Mouse (Mus musculus) midbrain, embryonic 16.5 days (tissue): ENCODE data around the gene Btg4. TPM values are rescaled to one million over a fixed set of nuclear protein-coding genes. Genes with fewer than 3 reads are reported as not detected.

Experiments used
- ATAC-seq: fragments of 200-750 bp; cut with Nextera tagmentation; 2 replicates; pipeline ENCODE4 v1.8.0; 2017; ENCODE audit warnings: moderate TSS enrichment
- H3K27ac ChIP-seq: fragments of 300-500 bp; sonication (generic); 2 replicates; pipeline ENCODE4 v1.5.1; 2014; ENCODE audit warnings: mild to moderate bottlenecking, low read length, mixed read lengths
- H3K27me3 ChIP-seq: fragments of 300-500 bp; sonication (generic); 2 replicates; pipeline ENCODE4 v1.6.1; 2014; ENCODE audit warnings: low read depth, low read length, mixed read lengths; ENCODE audit not compliant: control insufficient read depth, insufficient read depth
- H3K36me3 ChIP-seq: fragments of 300-500 bp; sonication (generic); 2 replicates; pipeline ENCODE4 v1.6.1; 2014; ENCODE audit warnings: mild to moderate bottlenecking, low read length, moderate library complexity, mixed read lengths; ENCODE audit not compliant: control insufficient read depth, insufficient read depth
- H3K4me1 ChIP-seq: fragments of 300-500 bp; sonication (generic); 2 replicates; pipeline ENCODE4 v1.6.1; 2014; ENCODE audit warnings: mild to moderate bottlenecking, low read length, mixed read lengths; ENCODE audit not compliant: control insufficient read depth, insufficient read depth
- H3K4me2 ChIP-seq: fragments of 300-500 bp; sonication (generic); 2 replicates; pipeline ENCODE4 v1.6.1; 2014; ENCODE audit warnings: mild to moderate bottlenecking, low read length, mixed read lengths
- H3K4me3 ChIP-seq: fragments of 300-500 bp; sonication (generic); 2 replicates; pipeline ENCODE4 v1.5.1; 2014; ENCODE audit warnings: low read depth, mild to moderate bottlenecking, low read length, moderate library complexity, mixed read lengths
- H3K9ac ChIP-seq: fragments of 300-500 bp; sonication (generic); 2 replicates; pipeline ENCODE4 v1.6.1; 2014; ENCODE audit warnings: low read depth, low read length, mixed read lengths
- H3K9me3 ChIP-seq: fragments of 300-500 bp; sonication (generic); replicated peaks from 2 replicates; pipeline ENCODE4 v1.6.1; 2014; ENCODE audit warnings: mild to moderate bottlenecking, low read length, mixed read lengths; ENCODE audit not compliant: control insufficient read depth, poor library complexity, severe bottlenecking
- WGBS: fragments of 180-500 bp; shearing (Covaris S2); extraction: QIAGEN DNeasy Blood & Tissue Kit; methylation state at CpG from one replicate; pipeline ENCODE4 v1.1.7; 2014; 5-methylcytosine and 5-hydroxymethylcytosine counted together
- polyA plus RNA-seq: library from polyadenylated mRNA; unstranded; fragments of >200 nt; fragmentation: Nextera tagmentation; extraction: Ambion mirVana; gene quantifications from 2 replicates; pipeline ENCODE4 v1.2.1, GENCODE M21; 2015

Gene Btg4
- polyA plus RNA-seq, result not detected in 2 replicates

DNA sequence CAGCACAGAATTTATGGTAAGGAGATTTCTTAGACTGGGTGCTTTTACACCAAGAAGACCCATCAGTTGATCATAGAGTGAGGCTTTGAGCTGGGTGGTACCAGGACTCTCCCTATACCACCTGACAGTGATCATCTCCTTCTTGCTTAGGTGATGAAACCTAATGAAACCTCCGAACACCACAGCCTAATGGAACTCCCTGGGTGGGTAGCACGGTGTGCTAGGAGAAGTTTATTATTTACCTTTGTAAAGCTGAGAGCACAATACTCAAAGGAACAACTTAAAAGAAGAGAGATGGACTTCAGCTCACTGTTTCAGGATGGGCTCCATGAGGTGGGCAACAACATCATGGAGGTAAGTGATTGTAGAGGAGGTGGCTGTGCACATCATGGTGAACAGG, at the start of gene Btg4:
TSS of gene Btg4 (plus strand) at position 301 of the 400 bp plus-strand sequence.
- no peaks in the 10 kb centered on the region for H3K36me3 ChIP-seq
- H3K9ac ChIP-seq, result no peak within 1 kb of the TSS
- no peak for ATAC-seq
- H3K27me3 ChIP-seq, result no peaks in the 10 kb centered on the region
- WGBS, result 88% methylated on average over 2 of the region's 2 CpGs
- no peak within 1 kb of the TSS for H3K27ac ChIP-seq
- no peaks in the 10 kb centered on the region for H3K4me1 ChIP-seq
- H3K4me2 ChIP-seq, result no peak within 1 kb of the TSS
- H3K9me3 ChIP-seq, result no peaks in the 10 kb centered on the region
- H3K4me3 ChIP-seq, result no peak within 1 kb of the TSS

DNA sequence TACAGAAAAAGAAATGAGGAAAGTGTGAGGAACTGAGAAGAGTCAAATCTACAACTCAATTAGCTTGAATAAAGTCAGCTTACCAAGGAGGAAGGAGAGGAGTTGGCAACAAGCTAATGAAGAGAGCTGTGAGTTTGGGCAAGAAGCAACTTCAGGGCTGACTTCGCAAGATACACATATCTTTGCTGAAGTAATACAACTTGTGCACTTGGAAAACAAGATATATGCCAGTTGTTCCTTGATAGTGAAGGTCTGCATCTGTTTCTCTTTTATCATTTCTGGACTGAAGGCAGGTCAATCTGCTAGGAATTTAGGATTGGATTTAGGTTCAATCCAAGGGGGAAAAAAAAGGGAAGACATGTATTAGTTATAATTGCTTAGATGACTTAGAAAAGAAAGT, 47.1 kb upstream of the Btg4 start:
- H3K36me3 ChIP-seq, result no peaks in the 10 kb centered on the region
- no peaks in the 10 kb centered on the region for H3K27me3 ChIP-seq
- no peak for ATAC-seq
- H3K9me3 ChIP-seq, result no peaks in the 10 kb centered on the region
- H3K4me2 ChIP-seq, result no peak overlapping the region
- H3K9ac ChIP-seq, result no peak overlapping the region
- peaks cover 4% of the 10 kb centered on the region for H3K4me1 ChIP-seq
- 92% methylated on average over 1 of the region's 1 CpGs for WGBS
- no peak overlapping the region for H3K27ac ChIP-seq
- no peak overlapping the region for H3K4me3 ChIP-seq

- Histone ChIP-seq H3K4me1 (no peaks in the 10 kb centered on the region), H3K36me3 (no peaks in the 10 kb centered on the region), H3K4me3 (no peak overlapping the region), H3K9me3 (no peaks in the 10 kb centered on the region), H3K4me2 (no peak overlapping the region), H3K27me3 (no peaks in the 10 kb centered on the region), H3K9ac (no peak overlapping the region), H3K27ac (no peak overlapping the region)
- ATAC-seq, result no peak
- WGBS, result 60% methylated on average over 4 of the region's 4 CpGs
Observed at GRCm38 (mm10) chr9:51015732-51016131, 45.0 kb upstream of the Btg4 start.

GRCm38 (mm10) chr9:51019670-51020069, 41.0 kb upstream of the Btg4 start:
- Histone ChIP-seq H3K27me3 (no peaks in the 10 kb centered on the region), H3K4me2 (no peak overlapping the region), H3K36me3 (no peaks in the 10 kb centered on the region), H3K9me3 (no peaks in the 10 kb centered on the region), H3K4me1 (no peaks in the 10 kb centered on the region), H3K27ac (no peak overlapping the region), H3K4me3 (no peak overlapping the region), H3K9ac (no peak overlapping the region)
- no peak for ATAC-seq
- 82% methylated on average over 7 of the region's 7 CpGs for WGBS

DNA sequence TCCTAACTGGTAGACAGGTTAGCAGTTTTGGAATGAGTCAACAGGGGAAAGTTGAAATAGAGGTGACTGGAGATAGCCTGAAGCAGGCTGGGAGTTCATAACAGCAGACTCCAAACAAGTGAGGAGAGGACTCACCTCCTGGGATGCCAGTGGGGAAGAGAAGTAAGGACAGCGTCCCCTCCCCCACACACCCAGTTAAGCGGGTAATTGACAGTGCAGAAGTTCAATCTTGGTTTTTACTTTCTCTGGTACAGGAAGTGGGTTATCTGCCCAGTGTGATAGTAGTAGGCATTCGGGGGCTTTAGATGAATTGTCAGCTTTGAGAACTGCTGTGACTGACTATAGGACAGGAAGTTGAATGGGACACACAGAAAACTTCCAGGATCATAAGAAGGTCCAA, 40.4 kb upstream of the Btg4 start:
- ATAC-seq, result no peak
- no peaks in the 10 kb centered on the region for H3K36me3 ChIP-seq
- H3K9ac ChIP-seq, result no peak overlapping the region
- H3K27me3 ChIP-seq, result no peaks in the 10 kb centered on the region
- H3K4me1 ChIP-seq, result no peaks in the 10 kb centered on the region
- H3K4me2 ChIP-seq, result no peak overlapping the region
- WGBS, result 85% methylated on average over 3 of the region's 3 CpGs
- H3K9me3 ChIP-seq, result no peaks in the 10 kb centered on the region
- no peak overlapping the region for H3K4me3 ChIP-seq
- H3K27ac ChIP-seq, result no peak overlapping the region

- Histone ChIP-seq H3K27ac (no peak overlapping the region), H3K4me3 (no peak overlapping the region), H3K36me3 (no peaks in the 10 kb centered on the region), H3K9ac (no peak overlapping the region), H3K27me3 (no peaks in the 10 kb centered on the region), H3K4me2 (no peak overlapping the region), H3K4me1 (no peaks in the 10 kb centered on the region), H3K9me3 (no peaks in the 10 kb centered on the region)
- WGBS, result 86% methylated on average over 4 of the region's 4 CpGs
- ATAC-seq, result no peak
Observed at GRCm38 (mm10) chr9:51021123-51021795, 39.4 kb upstream of the Btg4 start.

DNA sequence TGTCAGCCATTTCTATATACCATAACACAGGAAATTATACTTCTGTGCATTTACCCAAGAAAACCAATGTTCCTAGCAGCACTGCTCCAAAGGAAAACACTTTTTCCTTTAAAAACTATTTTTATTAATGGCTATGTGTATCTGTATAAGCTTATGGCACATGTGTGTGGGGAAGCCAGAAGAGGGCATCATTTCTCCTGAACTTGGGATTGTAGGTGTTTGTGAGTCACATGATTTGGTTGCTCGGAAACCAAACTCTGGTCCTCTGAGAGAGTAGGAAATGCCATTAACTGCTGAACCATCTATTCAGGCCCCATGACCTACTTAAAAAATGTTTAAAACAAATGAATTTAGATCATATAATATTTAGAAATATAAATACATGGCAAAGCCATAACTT, 33.7 kb upstream of the Btg4 start:
- H3K9me3 ChIP-seq, result no peaks in the 10 kb centered on the region
- H3K4me2 ChIP-seq, result no peak overlapping the region
- H3K27ac ChIP-seq, result no peak overlapping the region
- H3K27me3 ChIP-seq, result no peaks in the 10 kb centered on the region
- ATAC-seq, result no peak
- H3K4me1 ChIP-seq, result no peaks in the 10 kb centered on the region
- H3K9ac ChIP-seq, result no peak overlapping the region
- no peaks in the 10 kb centered on the region for H3K36me3 ChIP-seq
- WGBS, result 86% methylated on average over 1 of the region's 1 CpGs
- no peak overlapping the region for H3K4me3 ChIP-seq

- Histone ChIP-seq H3K4me1 (no peaks in the 10 kb centered on the region), H3K27me3 (no peaks in the 10 kb centered on the region), H3K9ac (no peak overlapping the region), H3K36me3 (no peaks in the 10 kb centered on the region), H3K9me3 (no peaks in the 10 kb centered on the region), H3K27ac (no peak overlapping the region), H3K4me3 (no peak overlapping the region), H3K4me2 (no peak overlapping the region)
- 61% methylated on average over 1 of the region's 1 CpGs for WGBS
- no peak for ATAC-seq
Observed at GRCm38 (mm10) chr9:51030147-51030546, 30.6 kb upstream of the Btg4 start.

GRCm38 (mm10) chr9:51031603-51032002, 29.1 kb upstream of the Btg4 start:
- ATAC-seq, result no peak
- H3K4me1 ChIP-seq, result no peaks in the 10 kb centered on the region
- H3K4me3 ChIP-seq, result no peak overlapping the region
- no peaks in the 10 kb centered on the region for H3K27me3 ChIP-seq
- no peak overlapping the region for H3K9ac ChIP-seq
- no peaks in the 10 kb centered on the region for H3K9me3 ChIP-seq
- WGBS, result 74% methylated on average over 6 of the region's 6 CpGs
- H3K36me3 ChIP-seq, result no peaks in the 10 kb centered on the region
- H3K27ac ChIP-seq, result no peak overlapping the region
- no peak overlapping the region for H3K4me2 ChIP-seq
